Mouse (Mus musculus) frontal cortex, adult (tissue): ENCODE measurements at regions not wholly inside any gene's neighbourhood (a gene's known extent, or its start where the extent isn't known, plus 50 kb on each side); places are given as distances from the start of the nearest gene placed in this dataset.

Source experiments
- ATAC-seq: cut with Nextera tagmentation; 2 replicates; pipeline ENCODE4 v1.9.2; 2017; ENCODE audit warnings: mild to moderate bottlenecking, moderate library complexity, mixed read lengths; ENCODE audit not compliant: low TSS enrichment

DNA sequence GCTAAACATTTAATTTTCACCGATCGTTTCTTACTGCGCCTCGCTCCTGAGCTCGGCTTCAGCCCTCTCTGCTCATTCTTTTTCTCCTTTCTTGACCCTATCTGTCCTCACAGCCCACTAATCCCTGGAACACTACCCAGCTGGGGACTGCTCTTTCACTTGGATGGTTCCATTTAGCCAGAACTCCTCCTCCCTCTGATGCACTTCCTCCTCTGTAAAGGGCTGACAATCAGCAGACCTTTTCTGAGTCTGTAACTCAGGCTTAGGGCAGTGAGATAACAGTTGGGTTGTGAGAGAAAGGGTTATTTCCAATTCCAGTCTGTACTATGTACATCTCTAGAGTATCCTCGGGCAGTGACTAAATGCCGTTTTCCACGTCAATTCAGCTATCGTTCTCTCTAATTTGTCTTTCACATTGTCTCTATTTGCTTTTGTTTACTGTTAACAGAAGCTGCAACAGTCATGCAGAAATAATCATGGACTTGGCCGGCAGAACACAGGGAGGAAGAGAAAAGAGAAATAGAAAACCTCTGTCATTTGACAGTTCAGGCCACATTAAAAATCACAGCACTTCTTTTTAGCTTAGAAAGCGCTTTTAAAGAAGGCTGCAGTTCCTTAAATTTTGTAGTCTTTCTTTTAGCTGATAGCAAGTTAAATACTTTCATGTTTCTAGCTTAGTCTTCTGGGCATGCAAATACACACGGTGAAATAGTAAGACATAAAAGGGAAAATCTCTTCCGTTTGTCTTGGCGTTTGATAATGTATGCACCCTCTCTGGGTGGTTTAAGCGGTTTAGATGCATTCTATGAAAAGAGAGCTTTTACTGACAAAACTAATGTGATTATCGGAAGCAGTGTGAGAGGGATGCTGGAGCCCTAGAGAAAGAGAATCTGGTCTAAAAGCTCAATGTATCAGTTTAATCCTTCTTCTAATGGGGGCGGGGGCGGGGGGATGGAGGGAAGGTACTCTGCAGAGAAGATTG, 94.7 kb upstream of the Fam181b start:
- peak; percentile 89 for ATAC-seq

DNA sequence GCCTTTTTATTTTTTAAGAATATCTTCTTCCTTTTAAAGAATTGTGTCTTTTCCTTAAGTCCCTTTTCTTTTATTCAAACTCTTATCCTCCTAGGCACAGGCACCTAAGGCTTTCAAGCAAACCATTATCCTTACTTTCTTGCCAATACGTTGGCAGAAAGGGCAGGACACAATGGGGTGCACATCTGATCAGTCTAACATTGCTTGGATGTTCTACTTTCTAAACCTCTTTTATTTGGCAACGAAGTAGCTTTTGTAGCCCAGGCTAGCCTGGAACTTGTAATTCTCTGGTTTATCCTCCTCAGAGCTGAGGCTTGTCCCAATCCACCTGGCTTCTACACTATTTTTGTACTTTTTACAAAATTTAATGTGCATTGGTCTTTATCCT, 94.0 kb upstream of the Fam181b start:
- ATAC-seq, result no peak

DNA sequence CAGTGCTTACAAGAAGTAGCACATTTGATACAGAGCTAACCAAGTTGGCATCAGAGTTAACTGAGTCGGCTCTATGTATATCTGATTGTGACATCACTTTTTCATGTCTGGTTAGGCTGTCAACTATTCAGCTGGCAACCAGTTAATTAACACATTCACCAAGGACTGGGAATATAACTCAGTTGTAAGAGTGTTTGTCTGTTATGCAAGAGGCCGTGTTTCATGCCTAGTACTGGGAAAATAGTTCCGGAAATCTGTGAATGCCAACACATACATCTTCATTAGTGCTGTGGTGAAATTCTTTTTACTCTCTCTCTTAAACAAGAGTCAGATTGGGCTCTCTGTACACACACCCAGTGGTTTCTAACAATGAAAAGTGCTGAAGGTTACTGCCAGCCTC, 80.8 kb upstream of the Fam181b start:
- no peak for ATAC-seq

DNA sequence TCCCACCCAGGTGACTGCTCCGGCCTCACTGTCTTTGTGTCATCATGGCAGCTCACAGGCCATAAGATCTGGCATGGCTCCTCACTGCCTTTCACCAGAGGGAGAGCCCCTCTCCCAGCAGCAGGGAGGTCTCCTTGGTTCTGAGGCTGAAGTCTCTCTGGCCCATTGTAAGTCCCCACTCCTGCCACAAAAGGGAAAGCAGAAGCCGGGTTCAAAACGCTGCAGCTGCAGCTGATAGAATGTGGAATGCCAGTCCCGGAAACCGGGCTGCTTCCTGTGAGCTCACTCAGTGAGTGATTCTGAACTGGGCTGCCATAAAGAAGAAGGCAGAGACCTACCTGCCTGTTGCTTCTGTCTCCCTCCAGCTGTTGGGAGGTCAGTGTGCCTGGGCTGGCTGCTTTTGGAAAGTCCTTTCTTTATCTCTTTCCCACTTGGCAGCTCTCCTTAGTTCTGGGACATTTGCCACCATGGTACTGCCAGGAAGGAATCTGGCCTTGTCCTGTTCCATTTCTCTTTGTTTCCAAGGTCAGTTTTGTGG, 72.9 kb upstream of the Fam181b start:
- peak; percentile 57 for ATAC-seq

DNA sequence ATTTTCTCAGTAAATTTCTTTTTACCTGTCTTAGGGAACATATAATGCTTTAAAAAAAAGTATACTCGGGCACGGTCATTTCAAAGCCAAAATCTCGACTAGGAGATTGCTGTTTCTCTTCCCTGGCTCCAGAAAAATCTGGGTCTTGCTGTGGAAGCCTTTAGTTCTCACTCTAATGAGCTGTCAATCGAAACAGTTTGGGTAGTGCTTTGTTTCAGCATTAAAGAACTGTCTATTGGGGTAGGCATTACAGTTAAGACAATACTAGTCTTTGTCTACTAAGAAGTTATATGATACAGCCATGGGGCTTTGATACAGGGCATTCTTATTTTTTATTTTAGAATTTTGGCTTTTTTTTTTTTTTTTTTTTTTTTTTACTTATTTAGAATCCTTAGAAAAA, 71.9 kb upstream of the Fam181b start:
- ATAC-seq, result no peak

DNA sequence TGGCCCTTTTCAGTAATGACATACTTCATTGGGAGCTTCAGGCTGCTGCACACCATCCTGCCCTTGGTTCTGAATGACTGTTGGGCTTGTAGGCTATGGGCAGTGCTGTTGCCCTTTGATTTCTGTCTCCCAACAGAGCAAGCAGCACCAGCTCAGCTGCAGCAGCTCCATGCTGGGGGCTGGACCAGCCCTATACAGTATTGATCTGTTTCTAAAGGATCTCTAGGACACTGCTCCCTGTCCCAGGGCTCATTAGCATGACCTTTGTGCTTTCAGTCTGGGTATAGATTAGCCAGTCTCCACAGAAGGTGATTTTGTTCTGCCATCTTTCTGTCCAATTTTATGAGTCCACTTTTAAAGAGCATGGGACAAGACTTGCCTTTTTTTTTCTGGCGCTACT, 60.3 kb upstream of the Fam181b start:
- no peak for ATAC-seq

DNA sequence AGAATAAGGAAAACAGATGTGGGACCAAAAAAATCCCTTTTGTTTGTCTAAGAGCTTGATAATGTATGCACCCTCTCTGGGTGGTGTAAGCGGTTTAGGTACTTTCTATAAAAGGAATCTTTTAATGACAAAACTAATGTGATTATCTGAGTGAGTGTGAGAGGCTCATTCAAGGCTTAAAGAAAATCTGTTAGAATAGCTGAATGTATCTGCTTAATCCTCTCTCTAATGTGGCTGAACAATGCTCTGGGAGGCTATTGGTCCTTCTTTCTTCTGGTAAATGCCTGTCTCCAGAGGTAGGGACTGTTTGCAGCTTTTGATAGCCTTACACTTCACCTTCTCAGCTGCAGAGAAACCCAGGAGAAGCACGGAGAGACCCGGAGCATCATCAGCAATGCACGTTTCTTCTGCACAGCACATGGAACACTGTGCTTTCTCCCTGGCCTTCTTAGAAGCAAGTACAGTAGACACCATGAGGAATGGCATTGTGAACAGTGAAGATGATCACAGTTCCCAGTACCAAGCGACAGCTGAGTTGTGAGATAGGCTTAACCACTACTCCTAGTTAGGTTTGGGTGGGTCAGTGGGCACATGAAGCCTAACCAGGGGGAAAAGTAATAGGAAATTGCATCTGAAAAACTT, 56.1 kb upstream of the Fam181b start:
- no peak for ATAC-seq

DNA sequence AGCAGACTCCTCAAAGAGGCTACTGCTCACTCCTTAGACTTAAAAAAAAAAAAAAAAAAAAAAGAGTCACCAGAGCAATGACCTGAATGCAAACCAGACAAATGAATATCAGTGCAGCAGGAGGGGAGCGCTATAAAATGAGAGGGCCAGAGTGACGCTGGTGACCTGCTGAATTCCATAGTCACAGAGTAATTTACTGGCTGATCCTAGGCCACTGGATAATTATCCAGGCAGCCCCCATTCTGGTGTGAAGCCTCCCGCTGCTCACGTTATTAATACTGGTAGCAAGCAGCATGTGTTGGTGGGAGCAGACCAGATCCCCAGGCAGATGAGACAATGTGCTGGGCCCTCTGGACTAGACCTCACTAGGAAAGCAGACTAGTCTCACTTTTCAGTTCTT, 53.4 kb upstream of the Fam181b start:
- ATAC-seq, result no peak
